Mouse (Mus musculus): ENCODE measurements around the gene Hoxd11.

Hoxd11 gene

DNA sequence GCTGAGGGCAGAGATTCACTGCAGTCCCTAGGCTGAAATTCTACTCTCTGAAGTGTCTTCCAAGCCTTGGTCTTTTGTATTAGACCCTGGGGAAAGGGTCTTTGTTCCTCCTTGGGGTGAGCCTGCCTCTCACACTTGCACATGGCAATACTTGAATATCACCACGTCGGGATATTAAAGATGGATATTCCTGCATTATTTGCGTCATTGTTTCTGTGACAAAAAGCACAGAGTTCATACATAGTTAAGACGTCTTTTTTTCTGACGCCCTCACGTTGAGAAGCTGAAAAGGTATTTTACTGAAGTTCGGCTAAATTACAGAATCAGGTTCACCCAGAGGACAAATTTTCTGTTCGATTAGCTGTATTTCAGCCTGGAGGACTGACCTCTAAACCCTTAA is 51.0 kb downstream of the Hoxd11 start:
- DNase-seq (ENCODE audit: low spot score in 2 of 2): no peak

DNA sequence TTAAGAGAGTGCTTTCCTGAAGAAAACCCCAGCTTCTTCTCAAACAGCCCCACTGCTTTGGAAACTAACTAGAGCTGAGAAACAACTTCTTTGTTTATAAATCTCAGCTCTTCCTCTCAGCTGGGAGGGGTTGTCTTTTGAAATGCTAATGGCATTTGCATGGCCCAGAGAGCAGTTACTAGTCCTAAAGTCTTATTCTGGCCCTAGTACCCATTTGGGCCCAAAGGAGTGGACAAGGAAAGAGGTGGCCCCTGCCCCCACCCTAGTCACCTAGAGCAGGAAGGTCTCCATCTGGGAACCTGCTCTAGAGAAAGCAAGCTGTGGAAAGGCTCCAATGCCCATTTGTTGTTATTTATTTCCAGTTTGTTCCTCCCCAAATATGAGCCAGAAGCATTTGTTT is 51.7 kb downstream of the Hoxd11 start:
- DNase-seq (ENCODE audit: low spot score in 2 of 2): no peak

DNA sequence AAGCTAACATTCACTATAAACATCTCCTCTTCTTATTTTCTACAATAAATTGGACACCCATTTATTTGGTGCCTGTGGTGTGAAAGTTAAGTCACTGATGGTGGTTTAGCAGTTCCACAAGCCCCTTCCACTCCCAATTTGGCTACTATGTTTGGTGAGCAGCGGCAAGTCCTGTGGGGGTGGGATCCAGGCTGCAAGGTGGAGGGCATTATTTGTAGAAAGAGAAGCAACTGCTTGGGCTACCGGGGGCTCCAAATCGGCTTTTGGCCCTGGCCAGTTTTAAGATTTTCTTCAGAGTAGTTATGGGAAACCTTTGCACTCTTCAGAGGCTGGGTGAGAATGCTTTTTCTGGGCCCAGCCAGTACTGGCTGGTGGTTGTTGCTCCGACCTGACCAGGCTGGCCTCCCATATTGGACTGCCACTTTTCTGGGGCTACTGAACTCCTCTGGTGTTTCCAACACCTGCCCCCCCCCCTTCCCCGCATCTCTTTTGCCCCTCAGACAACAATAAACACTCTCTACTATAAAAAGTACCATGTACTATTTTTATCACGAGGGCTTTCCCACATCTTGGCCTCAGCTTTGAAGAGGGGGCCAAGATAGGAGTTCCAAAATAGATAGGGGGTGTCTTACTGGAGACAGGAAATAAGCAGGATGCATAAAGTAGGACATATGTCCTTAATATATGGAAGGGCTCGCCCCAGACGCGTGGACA is 52.6 kb downstream of the Hoxd11 start:
- no peak for DNase-seq (ENCODE audit: low spot score in 2 of 2)

DNA sequence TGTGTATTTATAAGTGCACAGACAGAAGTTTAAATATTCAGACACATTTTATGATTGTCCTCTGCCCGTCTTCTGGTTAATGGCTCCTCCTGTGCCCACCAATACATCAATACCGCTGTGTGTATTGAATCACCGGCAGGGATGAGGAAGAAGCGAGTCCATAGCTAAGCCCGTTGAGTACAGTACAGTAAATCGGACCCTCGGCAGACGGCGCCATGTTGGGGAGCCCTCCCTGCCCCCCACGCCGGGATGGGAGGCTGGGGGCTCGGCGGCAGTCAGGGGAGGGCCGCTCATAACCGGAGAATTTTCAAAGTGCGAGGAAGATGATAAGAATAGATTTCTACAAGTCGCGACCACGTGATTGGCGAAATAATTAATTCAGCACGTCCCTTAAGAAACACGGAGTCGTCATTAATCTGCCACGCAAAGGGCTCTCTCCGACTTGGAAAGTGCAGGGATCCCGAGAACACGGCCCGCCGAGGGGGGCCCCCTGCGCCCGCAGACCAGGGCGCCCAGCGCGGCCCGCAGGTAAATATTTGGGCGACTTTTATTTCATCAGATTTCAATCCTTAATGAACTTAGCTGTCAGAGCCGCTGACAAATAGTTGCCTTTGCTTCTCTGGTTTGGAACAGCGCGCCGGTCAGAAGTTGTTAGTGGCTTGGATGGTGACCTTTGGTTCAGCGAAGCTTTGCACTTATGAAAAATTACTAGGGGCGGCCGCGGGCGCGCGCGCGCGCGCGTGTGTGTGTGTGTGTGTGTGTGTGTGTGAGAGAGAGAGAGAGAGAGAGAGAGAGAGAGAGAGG is 53.4 kb downstream of the Hoxd11 start:
- DNase-seq (ENCODE audit: low spot score in 2 of 2): no peak

DNA sequence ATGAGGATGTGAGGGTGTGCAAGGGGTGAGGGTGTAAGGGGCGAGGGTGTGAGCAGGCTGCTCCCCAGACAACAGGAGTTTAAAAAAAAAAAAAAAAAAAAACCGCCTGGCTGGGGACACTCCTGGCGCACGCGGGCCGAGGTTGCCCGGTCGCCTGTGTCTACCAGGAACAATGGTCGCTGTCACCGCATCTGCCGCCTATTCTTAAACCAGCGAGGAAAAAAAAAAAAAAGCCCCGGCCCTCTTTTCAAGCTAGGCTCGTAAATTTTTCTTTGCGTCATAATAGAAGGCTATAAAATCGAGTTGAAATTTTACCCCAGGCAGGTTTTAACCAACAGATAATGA is 53.9 kb downstream of the Hoxd11 start:
- no peak for DNase-seq (ENCODE audit: low spot score in 2 of 2)

DNA sequence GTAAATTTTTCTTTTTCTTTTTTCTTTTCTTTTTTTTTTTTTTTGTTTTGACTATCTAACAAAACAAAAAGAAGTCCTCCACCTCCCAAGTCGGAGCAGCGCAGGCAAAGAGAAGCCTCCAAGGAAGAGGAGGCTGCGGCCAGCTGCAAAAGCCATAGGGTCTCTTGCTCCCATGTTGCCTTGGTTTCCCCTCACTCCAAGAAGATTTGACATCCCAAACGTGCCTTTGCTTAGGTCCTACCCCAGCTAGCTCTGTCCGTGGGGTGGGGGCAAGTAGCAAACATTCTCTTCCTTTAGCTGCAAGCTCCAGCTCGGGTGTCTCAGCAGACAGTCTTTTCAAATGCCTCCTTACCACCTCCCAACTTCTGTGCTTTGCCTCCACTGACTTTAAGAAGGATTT is 54.4 kb downstream of the Hoxd11 start:
- no peak for DNase-seq (ENCODE audit: low spot score in 2 of 2)

DNA sequence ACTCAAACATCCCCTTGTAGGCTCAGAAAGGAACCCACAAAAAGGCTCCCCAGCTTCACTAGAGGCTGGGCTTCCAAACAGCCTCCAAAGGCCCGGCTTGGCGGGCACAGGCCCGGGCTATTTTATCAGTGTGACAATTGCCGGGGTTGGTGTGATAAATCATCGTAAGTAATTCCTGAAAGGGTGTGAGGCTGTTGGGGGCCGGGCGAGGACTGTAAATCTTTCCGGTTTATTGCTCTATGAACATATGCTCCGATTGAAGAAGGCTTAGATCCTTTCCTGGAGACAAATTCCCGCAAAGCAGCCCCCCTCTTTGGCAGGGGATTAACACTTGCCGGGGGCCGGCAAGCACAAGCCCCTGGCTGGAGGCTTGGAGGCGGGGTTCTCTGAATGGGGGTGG is 55.1 kb downstream of the Hoxd11 start:
- no peak for DNase-seq (ENCODE audit: low spot score in 2 of 2)

DNA sequence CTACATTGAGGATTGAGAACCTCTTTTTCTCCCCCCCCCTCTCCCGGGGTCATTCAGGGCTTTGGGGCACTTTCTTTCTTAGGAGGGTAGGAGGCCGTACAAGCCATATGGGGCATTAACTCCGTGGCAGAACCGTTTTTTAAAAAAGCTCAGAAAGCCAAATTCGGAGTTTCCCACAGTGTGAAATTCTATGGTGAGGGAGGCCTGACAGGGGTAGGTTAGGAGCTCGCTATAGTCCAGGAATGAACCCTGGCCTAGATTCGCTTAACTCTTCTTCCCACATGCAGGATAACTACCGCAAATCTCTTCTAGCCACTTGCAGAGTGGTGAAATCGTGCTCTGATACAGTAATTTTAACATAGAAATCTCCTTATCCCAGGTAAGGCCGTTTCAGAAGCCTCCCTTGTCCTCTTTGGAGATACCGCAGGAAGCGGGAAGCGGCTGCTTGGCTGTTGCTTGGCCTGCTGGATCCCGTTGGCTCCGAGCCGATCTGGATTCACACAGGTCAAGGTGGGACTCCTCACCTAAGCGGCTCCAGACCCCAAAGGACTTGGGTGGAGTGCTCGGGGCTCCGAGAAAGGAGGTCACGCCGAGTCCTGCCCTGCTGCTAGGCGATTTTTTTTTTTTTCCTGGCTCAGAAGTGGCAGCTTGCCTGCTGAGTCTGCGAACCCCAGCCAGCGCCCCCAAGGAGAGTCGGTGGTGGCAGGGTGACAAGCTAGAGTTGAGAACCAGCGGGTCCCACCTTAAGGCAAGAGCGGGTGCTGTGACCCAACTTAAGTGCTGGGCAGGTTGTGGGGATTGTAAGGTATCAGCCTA is 55.8 kb downstream of the Hoxd11 start:
- DNase-seq (ENCODE audit: low spot score in 2 of 2): no peak

DNA sequence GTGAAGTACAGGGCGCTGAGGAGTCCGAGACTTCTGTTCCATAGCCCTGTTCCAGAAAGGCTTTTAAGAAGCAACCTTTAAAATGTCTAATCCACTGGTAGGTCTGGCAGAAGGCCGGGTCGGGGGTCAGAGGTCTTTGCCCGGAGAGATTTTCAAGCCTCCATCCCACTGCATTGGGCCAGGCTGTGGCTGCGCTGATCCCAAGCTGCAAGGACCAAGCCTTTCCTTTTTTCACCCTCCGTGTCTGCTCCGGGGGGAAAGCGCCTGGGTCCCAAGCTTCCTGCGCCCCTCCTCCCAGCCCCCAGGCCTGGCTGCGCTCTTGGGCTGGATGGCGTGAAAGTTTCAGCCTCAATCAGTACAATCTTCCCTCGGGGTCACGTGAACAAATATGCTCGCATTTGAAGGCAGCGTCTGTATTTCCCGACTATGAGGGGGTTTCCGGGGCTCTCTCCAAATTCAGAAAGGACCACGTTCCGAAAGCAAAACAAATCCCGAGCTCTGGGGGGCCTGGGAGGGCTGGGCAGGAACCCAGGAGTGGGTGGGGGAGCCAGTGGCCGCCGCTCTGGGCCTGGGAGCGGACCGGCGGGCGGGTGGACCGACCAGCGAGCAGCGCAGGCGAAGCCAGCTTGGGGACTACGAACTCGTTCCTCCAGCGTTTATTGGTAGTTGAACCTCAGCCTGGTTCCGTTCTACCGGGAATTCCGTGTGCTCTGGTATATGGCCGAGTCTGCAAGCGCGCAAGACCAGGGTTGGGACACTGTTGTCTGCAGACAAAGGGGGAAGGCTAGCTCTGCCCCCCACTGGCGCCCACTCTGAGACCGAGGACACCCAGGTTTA is 56.7 kb downstream of the Hoxd11 start:
- DNase-seq (ENCODE audit: low spot score in 2 of 2): no peak
